Mouse (Mus musculus): ENCODE measurements around the gene Prss56.

The Prss56 gene

DNA sequence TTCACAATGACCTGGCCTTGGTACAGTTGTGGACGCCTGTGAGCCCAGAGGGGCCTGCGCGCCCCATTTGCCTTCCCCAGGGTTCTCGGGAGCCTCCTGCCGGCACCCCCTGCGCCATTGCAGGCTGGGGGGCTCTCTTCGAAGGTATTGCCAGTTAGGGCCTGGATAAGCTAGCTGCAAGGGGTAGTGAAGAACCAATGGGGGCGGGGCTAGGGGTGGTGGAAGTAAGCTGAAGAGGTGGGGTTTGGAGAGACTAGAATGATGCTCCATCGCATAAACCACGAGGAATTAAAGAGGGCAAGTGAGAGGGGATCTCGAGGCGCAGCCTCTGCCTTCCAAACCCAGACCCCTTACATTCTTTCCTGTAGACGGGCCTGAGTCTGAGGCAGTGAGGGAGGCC lies 2.4 kb downstream of the Prss56 start:
- DNase-seq (ENCODE audit: low read depth, low spot score): peak; percentile 62

GRCm38 (mm10) chr1:87186261-87187036 lies 3.3 kb downstream of the Prss56 start:
- peak; percentile 57 for DNase-seq (ENCODE audit: low read depth, low spot score)

DNA sequence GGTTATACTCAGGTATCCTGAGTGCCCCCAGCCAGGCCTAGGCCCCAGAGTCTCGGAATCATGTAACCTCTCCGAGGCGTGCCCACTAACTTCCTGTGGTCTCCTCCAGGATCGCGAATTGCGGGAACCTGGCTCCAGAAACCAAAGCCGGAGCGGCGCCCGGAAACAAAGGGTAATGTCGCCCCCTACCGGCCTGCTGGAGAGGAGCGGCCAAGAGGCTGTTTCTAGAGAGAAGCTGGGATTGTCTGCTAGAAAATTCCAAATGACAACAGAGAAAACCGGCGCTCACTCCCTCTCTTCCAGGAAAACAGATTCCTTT lies 3.9 kb downstream of the Prss56 start:
- DNase-seq (ENCODE audit: low read depth, low spot score): peak; percentile 88

DNA sequence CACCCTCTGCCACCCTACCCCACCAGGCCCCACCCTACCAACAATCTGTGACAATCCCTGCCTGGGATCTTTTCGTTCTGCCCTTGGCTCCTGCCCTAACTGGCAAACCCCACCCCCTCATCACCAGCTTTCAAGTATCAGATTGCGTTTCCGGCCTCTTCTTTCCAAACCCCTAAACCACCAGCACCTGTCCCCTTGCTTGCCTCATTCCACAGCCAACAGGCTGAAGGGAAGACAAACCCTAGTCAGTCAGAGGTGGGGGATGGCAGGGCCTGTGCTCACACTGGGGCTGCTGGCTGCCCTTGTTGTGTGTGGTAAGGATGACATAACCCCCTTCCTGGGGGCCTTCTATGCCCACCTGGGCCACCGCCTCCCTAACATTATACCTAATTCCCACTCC lies 7.3 kb downstream of the Prss56 start, which contains the start of gene Chrnd:
Chrnd (plus strand) TSS at position 179 of the 400 bp plus-strand sequence.
- peak; percentile 46 for DNase-seq (ENCODE audit: low read depth, low spot score)

DNA sequence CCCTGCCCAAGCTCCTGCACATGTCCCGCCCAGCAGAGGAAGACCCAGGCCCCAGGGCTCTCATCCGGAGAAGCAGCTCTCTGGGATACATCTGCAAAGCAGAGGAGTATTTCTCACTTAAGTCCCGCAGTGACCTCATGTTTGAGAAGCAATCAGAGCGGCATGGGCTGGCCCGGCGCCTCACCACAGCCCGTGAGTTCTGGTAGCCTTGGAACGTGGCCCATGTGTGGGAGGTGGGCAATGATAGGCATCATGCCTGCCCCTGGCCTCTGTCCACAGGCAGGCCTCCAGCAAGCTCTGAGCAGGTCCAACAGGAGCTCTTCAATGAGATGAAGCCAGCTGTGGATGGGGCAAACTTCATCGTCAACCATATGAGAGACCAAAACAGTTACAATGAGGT lies 14.2 kb downstream of the Prss56 start:
- DNase-seq (ENCODE audit: low read depth, low spot score): no peak

- no peak for DNase-seq (ENCODE audit: low read depth, low spot score)
Observed at GRCm38 (mm10) chr1:87198119-87199065, 15.3 kb downstream of the Prss56 start.

GRCm38 (mm10) chr1:87200811-87201210 lies 17.7 kb downstream of the Prss56 start:
- DNase-seq (ENCODE audit: low read depth, low spot score): no peak

DNA sequence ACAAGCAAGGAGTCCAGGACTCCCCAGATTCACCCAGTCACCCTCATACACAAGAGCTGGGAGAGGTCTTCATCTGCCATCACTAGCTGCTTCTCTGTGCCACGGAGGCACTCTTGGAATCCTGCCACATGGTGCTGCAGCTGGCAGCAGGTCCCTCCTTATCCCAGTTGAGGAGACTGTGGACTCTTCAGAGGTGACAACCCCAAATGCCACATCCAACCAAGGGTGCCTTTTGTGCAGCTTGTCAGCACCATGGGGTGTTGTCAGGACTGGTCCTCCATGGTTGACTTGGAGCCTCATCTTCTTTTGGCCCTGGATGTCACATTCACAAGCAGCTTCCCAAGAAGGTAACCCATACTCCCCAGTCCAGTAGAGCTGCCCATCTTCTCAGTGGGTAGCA lies 18.7 kb downstream of the Prss56 start:
- no peak for DNase-seq (ENCODE audit: low read depth, low spot score)

DNA sequence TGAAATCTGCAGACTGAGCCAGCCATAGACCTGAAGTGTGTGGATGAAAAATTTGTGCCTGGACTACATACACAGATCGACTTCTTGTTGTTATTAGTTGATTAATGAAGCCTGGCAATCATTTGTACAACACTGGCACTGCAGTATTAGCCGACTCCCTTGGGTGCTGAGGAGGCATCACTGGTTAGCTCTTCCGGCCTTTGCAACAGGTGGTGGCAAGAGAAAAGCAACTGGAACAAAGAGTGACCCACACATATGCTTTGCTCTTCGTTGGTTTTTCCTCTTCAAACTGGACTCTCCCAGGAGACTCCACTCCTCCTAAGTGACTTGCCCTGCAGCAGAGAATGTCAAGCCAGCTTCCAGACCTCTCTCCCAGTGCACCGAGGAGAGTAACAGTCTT lies 20.7 kb downstream of the Prss56 start:
- no peak for DNase-seq (ENCODE audit: low read depth, low spot score)

DNA sequence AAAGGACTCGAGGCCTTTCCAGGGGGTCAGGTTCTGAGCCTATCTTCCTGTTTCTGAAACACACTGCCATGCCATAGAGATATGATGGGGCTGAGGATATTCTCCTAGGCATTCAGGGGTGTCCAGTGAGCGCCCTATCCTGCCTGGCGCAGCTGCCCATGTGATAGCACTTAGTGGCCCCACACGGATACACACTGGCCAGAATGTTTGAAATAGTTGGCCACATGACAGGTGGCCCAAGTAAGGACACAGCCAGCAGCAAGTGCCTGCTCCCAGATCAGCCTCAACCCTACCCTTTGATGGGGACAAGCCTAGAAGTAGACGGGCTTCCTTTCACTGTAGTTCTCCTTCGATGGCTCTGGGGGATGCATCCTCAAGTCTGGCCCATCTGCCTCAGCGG lies 21.4 kb downstream of the Prss56 start, which contains the start of gene Chrng:
Chrng (plus strand) TSS at position 193 of the 400 bp plus-strand sequence.
- DNase-seq (ENCODE audit: low read depth, low spot score): no peak

DNA sequence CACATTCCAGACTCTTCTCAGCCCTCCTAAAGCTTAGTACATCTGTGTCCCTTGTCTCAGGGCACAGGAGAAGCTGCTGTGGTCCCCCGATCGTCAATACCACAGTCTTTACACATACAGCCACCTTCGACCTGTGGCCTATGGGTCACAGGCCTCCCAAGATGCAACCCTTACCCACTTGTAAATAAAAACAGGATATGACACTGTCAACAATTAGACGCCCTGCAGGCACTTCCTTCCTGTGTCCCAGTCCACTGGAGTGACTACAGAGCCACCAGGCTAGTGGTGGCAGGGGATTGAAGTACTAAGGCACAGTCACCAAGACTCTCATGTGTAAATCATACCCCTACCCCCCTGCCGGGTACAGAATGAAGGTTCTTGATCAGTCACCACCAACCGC lies 21.9 kb downstream of the Prss56 start:
- DNase-seq (ENCODE audit: low read depth, low spot score): no peak

GRCm38 (mm10) chr1:87205502-87205901 lies 22.4 kb downstream of the Prss56 start:
- no peak for DNase-seq (ENCODE audit: low read depth, low spot score)

GRCm38 (mm10) chr1:87206339-87206738 lies 23.2 kb downstream of the Prss56 start:
- DNase-seq (ENCODE audit: low read depth, low spot score): peak; percentile 64

DNA sequence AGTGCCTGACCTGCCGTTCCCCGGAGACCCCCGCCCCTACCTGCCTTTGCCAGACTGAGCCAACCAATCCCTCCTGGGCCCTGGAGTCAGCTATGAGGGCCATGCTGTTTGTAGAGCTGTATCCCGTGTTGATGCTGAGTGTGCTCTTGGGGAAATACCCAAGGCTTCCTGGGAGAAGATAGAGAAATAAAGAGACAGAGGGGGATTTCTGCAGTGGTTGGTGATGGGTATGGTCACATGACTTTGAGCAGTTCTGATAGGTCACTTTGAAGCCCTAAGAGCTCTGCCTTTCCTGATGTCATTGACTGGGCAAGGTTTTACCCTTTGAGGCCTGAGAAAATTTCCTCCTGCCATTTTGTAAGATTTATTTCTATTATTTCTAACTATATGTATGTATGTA lies 28.3 kb downstream of the Prss56 start:
- no peak for DNase-seq (ENCODE audit: low read depth, low spot score)

DNA sequence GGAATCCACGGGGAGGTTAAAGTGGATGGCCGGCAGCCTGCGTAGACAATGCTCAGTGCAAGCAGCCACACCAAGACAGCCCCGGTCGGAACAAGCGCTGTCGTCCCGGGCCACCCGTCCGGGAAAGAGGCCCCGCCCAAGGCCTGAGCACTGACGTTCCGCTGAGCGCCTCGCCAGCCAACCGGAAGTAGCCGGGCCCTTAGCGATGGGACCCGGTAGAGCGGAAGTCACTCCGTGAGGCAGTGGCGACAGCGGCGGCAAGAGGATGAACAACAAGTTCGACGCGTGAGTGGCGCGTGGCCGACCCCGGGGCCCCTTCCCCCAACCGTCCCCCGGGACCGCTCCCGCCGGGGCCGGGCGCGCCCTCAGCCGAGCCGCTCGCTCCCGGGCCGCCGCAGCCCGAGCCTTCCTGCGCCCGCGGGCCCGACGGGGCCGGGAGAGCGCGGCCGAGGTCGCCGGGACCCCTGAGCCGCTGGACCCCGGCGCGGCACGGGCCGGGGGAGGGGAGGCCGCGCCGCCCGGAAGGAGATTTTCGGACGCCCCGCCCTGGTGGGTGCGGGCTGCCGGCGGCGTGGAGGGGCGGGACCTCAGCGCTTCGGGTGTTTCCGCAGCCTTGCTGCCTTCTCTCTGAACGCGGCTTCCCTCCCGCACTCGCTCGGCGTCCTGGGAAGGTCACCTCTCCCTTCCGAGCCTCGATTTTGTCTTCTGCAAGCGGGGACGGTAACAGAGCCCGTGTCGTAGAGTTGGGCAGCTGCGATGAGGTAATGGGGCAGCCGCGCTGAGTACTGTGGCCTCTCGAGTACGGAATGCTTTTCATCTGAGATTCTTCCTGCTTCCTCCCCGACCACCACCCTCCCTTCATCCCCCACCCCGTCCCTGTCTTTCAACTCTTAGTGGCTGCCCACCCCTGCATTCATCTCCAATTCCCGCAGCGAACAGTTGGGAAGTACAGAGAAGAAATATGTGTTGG lies 30.9 kb downstream of the Prss56 start, which contains the start of gene Eif4e2:
Eif4e2 (plus strand) TSS at position 180 of the 970 bp plus-strand sequence.
- DNase-seq (ENCODE audit: low read depth, low spot score): peak; percentile 98

- DNase-seq (ENCODE audit: low read depth, low spot score): no peak
Observed at GRCm38 (mm10) chr1:87214748-87215147, 31.6 kb downstream of the Prss56 start.

DNA sequence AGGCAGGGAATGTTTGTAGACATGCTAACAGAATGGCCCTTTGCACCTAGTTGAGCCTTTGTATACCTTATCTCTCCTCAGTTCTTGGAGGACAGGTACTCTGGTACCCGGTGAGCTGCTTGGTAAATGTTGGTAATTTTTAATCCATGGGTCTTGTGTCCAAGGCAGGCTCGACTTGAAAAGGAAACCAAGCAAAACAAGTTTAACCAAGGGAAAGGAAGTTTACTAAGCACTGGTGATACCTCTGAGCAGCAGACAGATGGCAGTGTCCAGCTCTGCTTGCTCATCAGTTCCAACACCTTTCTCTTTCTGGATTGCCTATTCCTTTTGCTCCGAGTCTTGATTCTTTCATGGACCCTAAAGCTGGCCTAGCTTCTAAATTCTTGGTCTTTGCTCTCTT lies 34.8 kb downstream of the Prss56 start:
- DNase-seq (ENCODE audit: low read depth, low spot score): peak; percentile 70

- peak; percentile 50 for DNase-seq (ENCODE audit: low read depth, low spot score)
Observed at GRCm38 (mm10) chr1:87225739-87226138, 42.6 kb downstream of the Prss56 start.

- peak; percentile 96 for DNase-seq (ENCODE audit: low read depth, low spot score)
Observed at GRCm38 (mm10) chr1:87226409-87227159, 43.5 kb downstream of the Prss56 start.

GRCm38 (mm10) chr1:87227160-87227550 lies 44.0 kb downstream of the Prss56 start:
- no peak for DNase-seq (ENCODE audit: low read depth, low spot score)

DNA sequence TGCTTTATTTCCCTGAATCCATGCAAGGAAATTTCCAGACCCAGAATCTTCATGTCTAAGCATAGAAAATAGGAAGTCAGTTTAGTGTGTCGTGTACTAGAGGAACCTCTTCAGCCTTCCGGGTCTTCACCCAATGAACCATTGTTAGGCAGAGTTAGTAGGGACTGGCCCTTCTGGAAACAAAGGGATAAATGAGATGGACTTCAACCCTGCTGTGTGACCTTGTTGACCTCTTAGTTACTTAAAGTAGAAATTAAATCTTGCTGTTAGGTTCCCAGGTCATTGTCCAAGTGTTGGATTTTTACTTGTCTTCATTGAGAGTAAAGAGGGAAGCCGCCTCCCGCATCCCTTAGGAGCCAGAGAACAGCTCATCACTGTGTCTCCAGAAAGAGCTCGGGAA lies 47.5 kb downstream of the Prss56 start:
- DNase-seq (ENCODE audit: low read depth, low spot score): peak; percentile 78
